Mouse (Mus musculus): Measurements from ENCODE around the gene Plcl1. TPM values are rescaled to one million over a fixed set of nuclear protein-coding genes. Genes with fewer than 3 reads are reported as not detected.

Plcl1 gene
- polyA plus RNA-seq, 1 experiment from 2014 or later: 2.9 TPM

DNA sequence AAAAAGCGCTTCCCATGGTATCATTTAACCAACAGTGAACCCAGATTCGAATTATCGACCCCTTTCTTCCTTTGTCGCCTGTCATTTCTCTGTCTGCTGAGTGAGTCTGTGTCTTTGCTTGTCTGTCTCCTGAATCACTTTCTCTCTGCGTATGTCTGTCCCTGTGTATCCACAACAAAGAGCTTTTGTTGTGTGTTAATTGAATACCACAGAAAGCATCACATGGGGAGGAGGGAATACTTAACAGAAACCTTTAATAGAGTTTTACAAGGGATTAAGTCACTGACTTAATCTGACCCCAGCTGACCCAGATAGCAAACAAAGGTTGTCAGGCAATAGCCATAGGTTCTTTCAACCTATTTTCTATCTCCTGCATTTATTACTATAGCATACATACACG, 295.0 kb downstream of the Plcl1 start:
- no peak for DNase-seq (ENCODE audit: low spot score)

DNA sequence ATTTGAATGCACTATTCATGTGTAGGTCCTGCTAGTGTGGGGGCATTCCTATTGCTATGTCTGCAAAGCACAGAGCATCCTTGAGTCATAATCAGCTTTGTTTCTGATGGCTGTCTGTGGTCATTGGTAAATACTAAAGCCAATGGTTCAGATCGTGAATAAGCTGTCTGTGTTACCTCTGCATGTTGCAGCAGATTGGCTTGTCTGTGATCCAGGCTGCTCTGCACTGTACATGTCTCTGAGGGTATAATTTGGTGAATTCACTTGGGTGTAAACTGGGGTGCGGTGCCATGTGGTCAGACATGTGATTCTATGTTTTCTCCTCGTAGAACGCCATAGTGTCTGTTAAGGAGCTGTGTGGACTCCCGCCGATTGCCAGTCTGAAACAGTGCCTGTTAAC, 295.9 kb downstream of the Plcl1 start:
- DNase-seq (ENCODE audit: low spot score): no peak

DNA sequence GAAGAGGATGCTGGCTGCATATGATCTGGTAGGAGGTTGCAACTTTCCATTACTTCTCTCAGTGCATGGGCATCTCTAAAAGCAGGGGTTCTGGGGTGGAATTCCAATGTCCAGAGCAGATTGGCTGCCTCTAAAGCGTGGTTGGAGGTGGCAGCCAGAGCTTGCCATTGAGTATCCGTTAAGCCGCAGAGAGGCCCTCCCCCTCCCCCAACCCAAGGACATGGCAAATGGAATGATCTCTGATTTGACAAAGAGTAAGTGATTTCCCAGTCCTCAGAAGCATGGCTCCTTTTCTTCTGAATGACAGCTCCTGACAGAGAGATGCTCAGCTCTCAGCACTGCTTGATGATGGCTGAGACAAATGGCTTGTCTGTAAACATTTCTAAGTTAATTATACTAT, 296.4 kb downstream of the Plcl1 start:
- no peak for DNase-seq (ENCODE audit: low spot score)

DNA sequence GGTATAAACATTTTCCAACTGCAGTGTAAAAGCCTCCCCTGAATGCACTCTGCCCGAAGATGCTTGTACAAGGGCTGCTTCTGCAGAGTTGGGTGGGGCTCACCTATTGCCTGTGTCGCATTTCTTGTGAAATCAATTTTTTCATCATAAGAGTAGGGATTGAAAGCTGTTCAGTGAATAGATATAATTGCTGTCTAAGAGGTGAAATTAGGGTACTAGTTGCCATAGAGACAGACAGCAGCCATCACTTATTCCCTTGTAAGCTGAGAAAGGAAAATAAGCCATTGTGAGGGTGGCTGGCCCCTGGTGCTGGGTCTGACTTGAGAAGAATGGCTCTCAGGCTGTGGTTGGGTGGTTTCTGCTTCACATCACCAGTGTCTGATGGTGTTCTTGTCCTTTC, 299.0 kb downstream of the Plcl1 start:
- DNase-seq (ENCODE audit: low spot score): no peak

DNA sequence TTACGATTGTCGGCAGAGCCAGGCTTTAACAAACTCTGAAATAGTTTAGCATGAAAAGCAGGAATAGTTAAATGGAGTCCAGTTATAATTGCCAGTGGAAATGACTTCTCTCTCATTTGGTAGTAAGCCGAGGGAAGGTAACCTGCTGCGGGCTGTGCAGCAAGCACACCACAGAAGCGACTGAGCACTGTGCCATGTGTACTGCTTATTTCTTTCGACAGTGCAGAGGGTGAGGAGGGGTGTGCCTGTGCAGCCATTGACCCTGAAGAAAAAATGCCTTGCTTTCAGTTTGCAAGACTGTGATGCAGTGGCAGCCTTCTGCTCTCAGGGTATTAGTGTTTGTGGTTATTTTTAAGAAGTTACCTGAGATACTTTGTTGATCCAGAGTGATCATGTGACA, 299.5 kb downstream of the Plcl1 start:
- no peak for DNase-seq (ENCODE audit: low spot score)

DNA sequence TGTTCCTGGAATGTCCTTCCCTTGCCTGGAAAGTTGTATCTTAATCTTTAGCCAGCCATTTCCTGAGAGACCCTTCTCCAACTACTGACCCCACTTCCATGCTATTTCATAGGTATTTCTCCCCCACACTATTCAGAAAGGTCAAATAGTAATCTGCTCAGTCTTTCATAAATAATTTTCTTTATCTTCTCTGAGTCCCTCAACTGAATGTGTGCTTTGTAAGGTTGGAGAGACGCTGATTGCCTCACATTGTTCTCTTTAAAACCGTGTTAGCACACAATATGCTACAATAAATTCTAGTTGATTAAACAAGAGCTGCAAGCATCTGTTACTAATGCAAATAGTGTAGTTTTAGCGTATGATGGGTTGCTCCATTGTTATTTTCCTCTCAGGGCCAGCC, 300.0 kb downstream of the Plcl1 start:
- DNase-seq (ENCODE audit: low spot score): no peak

DNA sequence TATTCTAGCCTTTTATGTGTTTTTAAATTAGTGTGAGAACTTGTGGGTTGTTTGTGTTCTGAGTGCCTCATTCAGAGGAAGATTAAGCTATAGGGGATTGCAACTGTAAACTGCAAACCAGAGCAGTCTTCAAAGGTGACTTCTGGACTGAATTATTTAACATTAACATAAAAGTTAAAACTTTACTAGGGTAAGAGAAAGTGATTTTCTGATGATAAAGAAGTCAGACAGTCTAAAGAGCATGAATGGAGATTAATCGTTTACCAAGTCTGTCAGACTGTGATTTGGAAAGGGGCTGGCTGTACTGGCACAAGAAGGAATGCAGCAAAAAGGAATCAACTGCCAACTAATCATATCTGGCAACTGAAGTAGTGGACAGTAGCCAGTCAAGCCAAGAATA, 301.2 kb downstream of the Plcl1 start:
- DNase-seq (ENCODE audit: low spot score): no peak

DNA sequence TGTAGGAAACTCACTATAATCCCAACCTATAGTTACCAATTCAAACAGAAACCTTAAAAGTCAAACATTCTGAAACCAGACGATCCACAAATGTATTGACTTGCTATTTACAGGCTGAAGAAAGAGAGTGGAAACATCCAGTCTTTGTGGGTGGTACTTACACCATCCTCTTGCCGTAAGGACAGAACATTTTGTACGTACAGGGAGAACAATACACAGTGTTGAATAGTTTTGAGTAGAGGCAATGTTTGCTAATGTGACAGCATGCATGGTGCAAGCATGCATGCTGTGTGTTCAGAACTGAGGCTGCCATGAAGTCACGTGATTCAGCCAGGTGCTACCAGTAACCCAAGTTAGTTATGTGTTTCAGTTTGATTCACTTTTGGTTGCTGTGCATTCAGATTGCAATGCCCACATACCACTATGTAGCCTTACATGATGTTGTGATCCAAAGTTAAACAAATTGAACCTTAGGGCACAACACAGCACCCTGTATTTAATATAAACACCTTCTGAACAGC, 311.6 kb downstream of the Plcl1 start:
- no peak for DNase-seq (ENCODE audit: low spot score)

DNA sequence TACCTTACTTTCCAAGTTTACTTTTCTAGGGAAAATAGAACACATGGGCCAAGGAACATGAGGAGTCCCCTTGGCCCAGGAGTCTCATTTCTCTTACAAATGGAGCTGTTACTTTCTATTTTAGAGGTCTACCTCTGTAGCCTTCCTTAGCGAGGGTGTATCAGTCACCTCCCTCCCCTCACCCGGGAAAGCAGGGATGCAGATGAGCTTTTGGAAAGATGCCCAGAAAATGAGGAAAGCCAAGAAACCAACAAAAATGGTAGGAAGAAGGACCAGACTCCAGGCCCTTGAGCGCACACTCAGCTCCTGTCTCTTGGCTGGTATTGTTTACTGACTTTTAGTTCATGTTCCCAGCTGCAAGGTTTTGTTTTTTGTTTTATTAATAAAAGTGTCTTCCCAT, 319.7 kb downstream of the Plcl1 start:
- no peak for DNase-seq (ENCODE audit: low spot score)

DNA sequence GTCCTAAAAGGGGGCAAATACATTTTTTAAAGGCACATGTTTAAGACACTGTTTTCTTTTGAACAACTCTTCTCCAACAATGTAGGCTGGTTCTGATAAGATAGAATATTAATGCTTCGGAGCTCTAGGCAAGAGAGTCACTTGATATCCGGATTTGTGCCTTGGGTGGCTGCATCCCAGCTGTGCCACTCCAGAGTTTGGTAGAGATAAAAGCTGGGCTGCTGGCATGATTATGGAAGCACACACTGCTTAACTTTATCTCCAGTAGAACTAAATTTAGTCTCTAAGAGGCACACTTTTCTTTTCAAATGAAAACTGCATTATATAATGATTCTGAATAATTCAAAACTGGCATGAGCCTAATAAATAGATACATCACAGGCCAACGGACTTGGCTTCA, 323.6 kb downstream of the Plcl1 start:
- DNase-seq (ENCODE audit: low spot score): no peak

DNA sequence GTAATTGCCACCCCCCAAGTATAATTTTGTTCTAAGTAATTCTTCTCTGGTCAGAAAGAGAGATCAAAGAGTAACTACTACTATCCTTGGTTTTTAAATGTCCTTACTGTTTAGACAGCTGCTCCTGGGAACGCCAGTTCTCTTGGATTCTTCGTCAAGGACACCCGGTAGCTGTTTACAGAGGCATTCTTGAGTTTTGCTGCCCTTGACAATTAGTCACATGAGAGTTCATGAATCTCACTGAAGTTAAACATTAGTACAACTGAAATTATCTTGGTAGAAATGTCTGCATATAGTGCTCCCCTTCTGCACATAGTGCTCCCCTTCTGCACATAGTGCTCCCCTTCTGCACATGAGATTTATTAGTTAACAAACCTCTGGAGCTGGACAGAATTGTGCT, 327.2 kb downstream of the Plcl1 start:
- DNase-seq (ENCODE audit: low spot score): no peak

DNA sequence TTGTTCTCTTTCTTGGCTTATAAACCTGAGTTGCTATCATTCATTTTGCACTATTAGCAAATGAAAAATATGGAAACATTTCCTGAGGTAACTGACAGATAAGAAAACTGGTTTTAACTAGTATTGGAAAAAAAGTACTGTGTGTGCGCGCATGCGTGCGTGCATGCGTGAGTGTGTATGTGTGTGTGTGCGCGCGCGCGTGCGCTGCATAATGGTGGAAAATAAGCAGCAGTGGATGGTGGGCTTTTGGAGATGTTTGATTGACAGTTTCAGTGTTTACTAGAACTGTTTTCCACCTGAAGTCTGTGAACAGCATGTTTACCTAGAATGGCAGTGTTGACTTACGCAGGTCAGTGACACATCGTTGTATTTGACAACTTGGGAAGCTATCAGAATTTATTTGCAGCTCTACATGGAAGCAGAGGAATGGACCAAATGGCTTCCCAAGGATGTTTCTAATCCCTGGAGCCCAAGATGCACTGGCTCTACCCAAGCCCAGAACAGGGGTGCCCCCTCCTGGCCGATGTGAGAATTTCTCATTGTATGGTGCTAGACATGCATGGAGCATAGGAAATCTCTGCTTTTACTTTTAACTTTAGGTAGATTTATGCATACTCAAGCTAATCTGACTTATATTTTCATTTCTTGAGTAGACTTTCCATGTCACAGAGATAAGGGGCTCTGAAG, 330.5 kb downstream of the Plcl1 start:
- peak; percentile 69 for DNase-seq (ENCODE audit: low spot score)

DNA sequence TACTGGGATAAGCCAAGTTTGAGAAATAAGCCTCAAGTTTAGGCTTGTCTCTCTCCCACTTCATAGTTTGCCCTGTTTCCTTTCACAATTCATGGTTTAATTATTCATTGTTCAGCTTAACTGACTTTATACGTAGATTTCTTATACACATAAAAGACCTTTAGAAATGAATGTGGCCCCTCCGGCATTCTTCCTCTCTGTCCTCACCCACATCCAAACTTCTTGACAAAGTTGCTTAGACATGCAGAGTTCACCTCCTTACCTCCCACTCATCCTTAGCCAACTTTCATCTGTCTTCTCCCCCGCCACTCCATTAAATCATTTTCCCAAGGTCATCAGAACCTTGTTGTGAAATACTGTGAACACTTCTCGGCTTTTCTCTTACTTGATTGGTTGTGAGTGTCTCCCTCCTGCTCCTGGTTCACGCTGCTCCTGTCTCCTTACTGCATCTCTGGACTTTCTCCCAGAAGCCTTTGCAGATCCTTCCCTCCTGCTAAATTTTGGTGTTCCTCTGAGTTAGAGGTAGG, 331.1 kb downstream of the Plcl1 start:
- DNase-seq (ENCODE audit: low spot score): no peak

DNA sequence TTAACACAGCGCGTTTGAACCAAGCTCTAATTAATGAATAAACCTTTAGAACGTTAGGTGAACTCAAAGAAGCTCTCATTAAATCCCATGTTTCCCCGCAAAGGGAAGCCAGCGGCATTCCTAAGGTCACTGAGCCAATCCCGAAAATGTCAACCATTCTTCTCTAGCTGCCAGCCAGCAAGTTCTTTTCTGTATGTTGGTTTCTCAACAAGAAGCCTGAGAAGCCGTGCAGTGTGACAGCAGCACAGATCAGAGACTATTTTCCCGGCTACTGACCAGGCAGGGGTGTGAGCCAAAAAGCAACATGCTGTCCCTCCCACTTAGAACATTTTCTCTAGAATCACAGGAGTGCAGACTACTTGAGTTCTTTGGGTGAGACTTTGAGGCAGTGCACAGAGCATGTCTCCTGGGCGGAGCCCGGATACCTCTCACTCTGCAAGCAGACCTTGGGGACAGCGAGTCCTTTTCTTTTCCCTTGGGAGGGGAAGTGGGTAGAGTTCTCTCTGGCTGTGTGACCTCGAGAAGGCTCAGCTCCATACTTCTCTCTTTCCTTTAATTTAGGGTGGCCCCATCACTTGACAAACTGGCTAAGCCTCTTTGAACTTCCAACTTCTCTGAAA, 333.1 kb downstream of the Plcl1 start:
- DNase-seq (ENCODE audit: low spot score): no peak

DNA sequence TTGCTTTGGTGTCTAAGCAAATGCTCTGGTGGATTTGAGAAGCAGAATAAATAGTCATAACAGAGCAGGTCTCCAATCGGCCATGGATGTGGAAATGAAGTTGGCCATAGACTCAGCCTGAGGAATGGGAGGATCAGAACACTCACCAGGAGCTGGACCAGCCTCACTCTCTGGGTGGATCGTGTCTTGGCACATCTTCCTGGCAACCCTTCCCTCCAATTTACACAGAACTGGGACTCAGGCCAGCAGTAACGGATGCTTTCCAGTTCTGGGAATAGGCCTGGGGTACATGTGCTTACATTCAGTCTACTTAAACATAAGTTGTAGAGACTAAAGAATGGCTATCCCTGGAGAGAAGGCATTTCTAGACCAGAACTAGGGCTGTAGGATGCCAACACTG, 336.2 kb downstream of the Plcl1 start:
- DNase-seq (ENCODE audit: low spot score): no peak

DNA sequence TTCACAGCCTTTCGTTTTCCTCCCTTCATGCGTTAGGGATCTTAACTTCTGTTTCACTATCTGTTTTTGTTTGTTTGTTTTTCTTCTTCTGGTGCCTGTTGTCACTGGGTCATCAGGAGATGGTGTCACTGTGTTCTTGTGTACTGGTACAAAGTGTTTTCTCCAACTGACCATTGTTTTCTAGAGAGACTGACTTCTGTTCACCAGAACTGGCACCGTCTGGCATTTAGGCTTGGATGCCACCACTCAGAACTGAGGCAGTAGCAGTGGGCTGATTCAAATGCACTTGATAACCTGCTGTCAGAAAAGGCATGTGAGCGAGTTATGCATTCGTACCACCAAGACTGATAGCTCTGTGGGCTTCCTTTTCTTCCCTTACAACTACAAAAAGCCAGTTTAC, 342.8 kb downstream of the Plcl1 start:
- DNase-seq (ENCODE audit: low spot score): no peak

DNA sequence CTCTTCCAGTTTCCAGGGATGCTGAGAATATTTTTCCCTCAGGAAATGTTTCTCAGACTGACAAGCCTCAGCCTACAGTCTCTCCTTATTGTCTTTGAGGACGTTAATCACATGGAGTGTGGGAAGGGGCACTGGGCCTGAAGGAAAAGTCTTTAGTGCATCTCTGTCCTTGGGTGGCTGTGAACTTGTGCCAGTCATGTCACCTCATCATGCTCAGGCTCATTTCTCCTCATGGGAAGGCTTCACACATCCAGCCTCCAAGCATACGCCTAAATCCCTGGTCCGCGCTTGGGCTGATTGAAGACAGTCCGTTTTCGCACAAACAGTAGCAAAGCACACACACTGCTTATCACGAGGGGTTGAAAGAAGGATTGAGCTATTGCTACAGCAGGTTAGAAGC, 344.0 kb downstream of the Plcl1 start:
- no peak for DNase-seq (ENCODE audit: low spot score)

DNA sequence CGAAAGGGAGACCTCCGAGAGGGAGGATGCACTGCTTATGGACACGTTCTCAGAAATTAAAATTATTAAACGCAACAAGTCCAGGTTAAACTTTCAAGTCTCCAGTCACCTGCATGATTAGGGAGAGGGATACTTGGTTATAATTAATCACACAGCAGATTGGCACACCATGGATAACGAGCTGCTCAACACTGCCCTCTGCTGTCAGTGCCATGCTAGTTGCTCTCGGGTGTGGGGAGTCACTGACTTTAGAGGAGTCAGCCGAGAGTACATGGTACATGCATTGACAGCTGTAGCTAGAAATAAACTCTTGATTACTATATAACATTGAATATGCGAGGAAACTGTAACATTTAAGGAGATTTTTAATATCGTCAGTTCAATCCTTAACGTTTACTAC, 350.0 kb downstream of the Plcl1 start:
- DNase-seq (ENCODE audit: low spot score): peak; percentile 54

DNA sequence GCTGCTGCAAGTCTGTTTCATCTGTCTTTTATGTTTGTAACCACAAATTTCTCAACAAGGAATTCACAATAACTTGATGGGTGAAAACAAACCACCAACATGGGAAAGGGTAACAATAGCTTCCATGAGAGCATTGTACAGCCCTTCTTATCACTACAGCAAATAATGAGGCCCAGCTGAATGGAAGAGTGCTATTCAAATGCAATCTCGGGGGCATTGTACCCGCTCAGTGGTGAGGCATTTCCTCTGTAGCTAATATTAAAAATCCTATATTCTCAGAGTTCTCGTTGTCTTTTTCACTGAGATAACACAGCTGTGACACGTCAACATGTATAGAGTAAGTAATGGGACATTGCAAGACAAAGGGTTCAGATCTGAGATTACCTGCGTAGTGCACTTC, 356.6 kb downstream of the Plcl1 start:
- DNase-seq (ENCODE audit: low spot score): no peak

DNA sequence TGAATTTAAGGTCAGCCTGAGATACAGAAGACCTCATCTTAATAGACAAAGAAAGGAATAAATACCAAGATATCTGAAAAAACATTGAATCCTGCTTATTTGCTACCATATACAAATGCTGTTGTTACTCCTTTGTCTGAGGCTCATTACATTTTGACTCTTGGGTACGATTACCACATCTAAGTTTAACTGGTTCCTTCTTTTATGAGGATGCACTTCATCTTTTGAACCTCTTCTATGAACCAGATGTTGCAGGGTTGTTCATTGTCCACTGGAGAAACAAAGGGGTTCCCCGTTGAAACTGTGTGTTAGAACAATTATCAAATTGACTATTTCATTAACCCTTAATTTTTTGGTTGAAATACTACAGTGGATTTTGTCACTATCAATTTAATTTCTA, 357.4 kb downstream of the Plcl1 start:
- DNase-seq (ENCODE audit: low spot score): no peak

DNA sequence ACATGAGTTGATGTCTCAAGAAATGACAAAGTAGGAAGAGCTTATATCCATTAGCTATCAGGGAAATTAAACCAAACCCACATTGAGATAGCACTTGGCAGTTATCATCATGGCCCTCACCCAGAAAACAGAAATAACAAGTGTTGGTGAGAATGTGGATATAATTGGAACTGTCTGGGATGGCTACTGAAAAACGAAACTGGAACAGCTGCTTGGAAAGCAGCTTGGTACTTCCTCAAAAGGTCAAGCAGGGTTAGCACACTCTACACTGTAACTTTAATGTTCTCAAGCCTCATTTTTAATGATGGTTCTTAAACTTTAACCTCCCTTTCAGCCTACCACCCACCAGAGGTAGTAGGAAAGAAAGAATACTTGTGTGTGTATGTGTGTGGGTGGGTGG, 361.0 kb downstream of the Plcl1 start:
- no peak for DNase-seq (ENCODE audit: low spot score)

DNA sequence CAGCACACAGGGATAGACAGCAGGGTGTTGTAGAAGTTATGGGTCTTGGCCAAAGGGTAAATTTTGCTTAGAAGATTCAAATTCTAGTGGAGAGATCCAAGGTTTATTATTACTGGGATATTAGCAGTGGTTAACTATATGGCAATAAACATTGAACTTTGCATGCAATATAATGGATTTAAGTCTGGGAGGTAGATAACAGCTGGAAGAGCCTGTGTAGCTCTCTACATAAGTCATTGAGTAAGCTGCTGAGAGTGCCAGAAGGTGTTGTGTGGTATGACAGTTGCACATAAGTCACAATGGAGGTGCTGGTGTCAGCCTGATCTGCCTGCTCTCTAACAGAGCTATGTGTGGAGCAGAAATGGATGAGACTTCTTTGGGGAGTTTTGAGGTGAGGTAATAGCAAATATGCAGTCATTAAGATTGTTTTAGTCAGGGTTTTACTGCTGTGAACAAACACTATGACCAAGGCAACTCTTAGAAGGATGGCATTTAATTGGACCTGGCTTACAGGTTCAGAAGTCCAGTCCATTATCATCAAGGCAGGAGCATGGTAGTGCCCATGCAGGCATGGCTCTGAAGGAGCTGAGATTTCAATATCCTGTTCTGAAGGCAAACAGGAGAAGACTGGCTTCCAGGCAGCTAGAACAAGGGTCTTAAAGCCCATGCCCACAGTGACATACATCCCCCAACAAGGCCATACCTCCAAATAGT, 364.5 kb downstream of the Plcl1 start:
- no peak for DNase-seq (ENCODE audit: low spot score)

Data from thymus, postnatal 0 days (tissue).